Mouse (Mus musculus) frontal cortex, postnatal 25 days (tissue): ENCODE data around the gene Map9.
"Not testable (repeated sequence)": the region's sequence is repeated elsewhere in the genome, so short reads cannot be mapped to it uniquely, and the experiment has no call there.

Source experiments
- DNase-seq, 2 experiments: peaks; one replicate each; pipeline ENCODE4 v3.0.0; 2022; ENCODE audit warnings: low spot score in 2 of 2

The Map9 gene

DNA sequence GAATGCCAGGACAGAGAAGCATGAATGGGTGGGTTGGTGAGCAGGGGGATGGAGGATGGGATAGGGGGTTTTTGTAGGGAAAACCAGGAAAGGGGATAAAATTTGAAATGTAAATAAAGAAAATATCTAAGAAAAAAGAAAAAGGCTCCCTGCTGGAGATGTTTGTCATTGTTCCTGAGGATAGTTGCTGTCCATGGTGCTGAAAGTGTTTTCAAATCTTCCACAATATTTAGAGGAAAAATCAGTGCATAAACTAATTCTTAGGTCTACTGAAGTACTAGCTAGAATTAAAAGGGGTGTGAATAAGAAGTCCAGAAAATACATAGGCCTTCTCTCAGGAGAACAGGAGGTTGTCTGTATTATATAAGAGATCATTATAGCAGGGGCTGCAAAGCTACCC lies 54.6 kb downstream of the Map9 start:
- DNase-seq: no peak

- no peak for DNase-seq
Observed at GRCm38 (mm10) chr3:82417958-82418357, 60.1 kb downstream of the Map9 start.

- DNase-seq: no peak
Observed at GRCm38 (mm10) chr3:82435351-82435750, 77.5 kb downstream of the Map9 start.

DNA sequence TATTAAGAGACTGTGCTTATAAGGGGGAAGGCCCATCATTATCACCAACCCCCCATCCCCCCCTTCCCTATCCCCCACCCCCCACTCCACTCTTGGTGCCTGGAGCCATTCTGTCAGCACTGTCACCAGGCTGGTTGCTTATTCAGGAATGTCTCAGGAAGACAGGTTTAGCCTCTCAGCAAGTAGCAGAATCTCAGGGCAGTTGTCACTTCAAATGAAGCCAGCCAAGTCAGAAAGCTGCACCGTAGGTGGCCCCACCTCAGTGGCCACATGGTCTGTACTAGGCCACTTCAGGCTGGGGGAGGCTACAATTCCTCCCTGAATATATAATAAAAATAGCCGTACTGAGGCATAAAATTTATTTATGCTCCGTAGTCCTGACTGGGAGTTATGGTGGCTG lies 83.1 kb downstream of the Map9 start:
- DNase-seq: no peak

DNA sequence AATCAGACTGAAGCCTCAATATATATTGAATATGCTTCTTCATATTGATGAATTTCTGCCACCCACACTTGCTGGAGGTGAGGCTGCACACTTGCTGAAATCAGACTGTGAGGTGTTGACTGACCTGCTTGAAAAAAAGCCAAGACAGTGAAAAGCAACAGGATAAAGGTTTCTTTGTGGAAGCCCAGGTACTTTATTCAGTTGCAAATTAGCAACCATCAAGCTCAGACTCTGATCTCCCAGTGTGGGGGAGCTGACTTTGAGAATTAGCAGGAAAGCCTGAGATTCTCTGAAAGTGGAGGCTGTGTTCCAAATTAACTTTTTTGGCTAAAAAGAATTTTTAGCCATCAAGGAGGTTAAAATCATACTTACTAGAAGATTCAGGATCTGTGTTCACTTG lies 83.8 kb downstream of the Map9 start:
- not testable (repeated sequence) for DNase-seq
